Mouse (Mus musculus) spleen, adult 2 months (tissue): ENCODE measurements around the gene Wnt3. TPM values are rescaled to one million over a fixed set of nuclear protein-coding genes. Genes with fewer than 3 reads are reported as not detected.

Experiments used
- DNase-seq, 2 experiments: peaks; one replicate each; pipeline versions ENCODE4 v3.0.0 to v3.0.0-alpha.2; 2012 to 2021; ENCODE audit warnings: low spot score in 2 of 2, low read depth in 1 of 2
- H3K27ac ChIP-seq: fragments of 200-500 bp; 2 replicates; pipeline ENCODE4 v1.5.1; 2012; ENCODE audit warnings: low read length, inconsistent platforms; ENCODE audit not compliant: insufficient read depth
- H3K27me3 ChIP-seq: fragments of 200-500 bp; 2 replicates; pipeline ENCODE4 v1.6.1; 2012; ENCODE audit warnings: mild to moderate bottlenecking, moderate library complexity, low read length, inconsistent platforms; ENCODE audit not compliant: control insufficient read depth, insufficient read depth
- H3K36me3 ChIP-seq: fragments of 200-500 bp; 2 replicates; pipeline ENCODE4 v1.6.1; 2012; ENCODE audit warnings: mild to moderate bottlenecking, low read length, inconsistent platforms; ENCODE audit not compliant: control insufficient read depth, insufficient read depth
- H3K4me1 ChIP-seq: fragments of 200-500 bp; 2 replicates; pipeline ENCODE4 v1.6.1; 2011; ENCODE audit warnings: inconsistent platforms; ENCODE audit not compliant: control insufficient read depth, insufficient read depth, insufficient read length
- H3K4me3 ChIP-seq: fragments of 200-500 bp; 2 replicates; pipeline ENCODE4 v1.5.1; 2011; ENCODE audit warnings: mild to moderate bottlenecking, inconsistent platforms; ENCODE audit not compliant: insufficient read depth, insufficient read length; ENCODE audit errors: extremely low read depth
- CTCF ChIP-seq: fragments of 200-500 bp; IDR thresholded peaks from 2 replicates; pipeline ENCODE4 v1.5.1; 2011; ENCODE audit warnings: mild to moderate bottlenecking, inconsistent platforms; ENCODE audit not compliant: insufficient read depth, insufficient read length, insufficient replicate concordance; ENCODE audit errors: extremely low read depth
- POLR2A ChIP-seq: fragments of 200-500 bp; IDR thresholded peaks from 2 replicates; pipeline ENCODE4 v1.6.1; 2011; ENCODE audit warnings: low read depth, low read length, inconsistent platforms
- WGBS: fragments of 180-500 bp; shearing (Covaris S2); methylation state at CpG from one replicate; pipeline ENCODE4 v1.1.7; 2018; 5-methylcytosine and 5-hydroxymethylcytosine counted together
- polyA plus RNA-seq: library from polyadenylated mRNA; depleted of rRNA; stranded (reverse); fragments of >200 nt; gene quantifications from 2 replicates; pipeline ENCODE4 v1.2.3, GENCODE M21; 2012

The Wnt3 gene
- polyA plus RNA-seq, 1 experiment = 0.08 TPM

DNA sequence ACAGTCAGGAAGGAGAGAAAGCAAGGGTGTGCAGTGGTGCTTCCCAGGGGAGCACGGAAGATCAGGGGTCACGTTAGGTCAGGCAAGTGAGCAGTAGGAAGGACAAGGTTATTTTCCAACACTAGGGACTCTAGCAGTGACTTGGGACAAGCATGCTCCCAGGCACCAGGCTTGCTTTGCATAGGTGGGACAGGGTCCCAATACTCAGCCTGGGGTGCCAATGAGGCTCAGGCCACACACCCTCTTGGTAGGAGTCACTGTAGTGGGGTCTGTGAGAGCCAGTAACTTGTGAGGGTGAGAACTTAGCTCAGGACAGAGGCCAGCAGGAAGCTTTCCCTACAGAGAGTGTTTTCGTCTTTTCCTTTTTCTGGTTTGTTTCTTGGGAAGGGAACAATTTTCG, 58.4 kb downstream of the Wnt3 start:
- no peak for DNase-seq
- Histone ChIP-seq H3K27ac (no peak overlapping the region), H3K4me3 (no peak overlapping the region), H3K27me3 (no peaks in the 10 kb centered on the region), H3K4me1 (no peaks in the 10 kb centered on the region), H3K36me3 (peaks cover 6% of the 10 kb centered on the region; the same call in 1 of the 2 replicates)
- TF ChIP-seq CTCF (no peak), POLR2A (no peak)
- 94% methylated on average over 4 of the region's 4 CpGs for WGBS

DNA sequence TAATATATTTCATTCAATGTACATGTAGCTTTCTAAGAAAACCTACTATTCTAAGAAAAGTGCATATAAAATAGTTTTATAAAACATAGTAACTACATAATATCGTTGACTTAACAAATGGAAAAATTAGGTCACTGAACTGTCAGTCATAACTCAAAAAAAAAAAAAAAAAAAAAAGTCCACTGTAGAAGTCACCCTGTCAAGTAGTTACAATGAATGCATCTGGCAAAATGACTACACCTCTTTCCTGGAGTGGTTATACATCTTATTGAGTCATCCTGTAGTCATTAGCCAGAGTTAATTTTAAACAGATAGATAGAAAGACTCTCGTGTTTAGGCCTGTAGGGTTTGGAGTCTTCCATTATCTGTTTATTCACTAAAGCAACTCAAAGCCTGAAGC, 65.0 kb downstream of the Wnt3 start:
- no peak overlapping the region for H3K27ac ChIP-seq
- WGBS = 86% methylated on average over 2 of the region's 2 CpGs

DNA sequence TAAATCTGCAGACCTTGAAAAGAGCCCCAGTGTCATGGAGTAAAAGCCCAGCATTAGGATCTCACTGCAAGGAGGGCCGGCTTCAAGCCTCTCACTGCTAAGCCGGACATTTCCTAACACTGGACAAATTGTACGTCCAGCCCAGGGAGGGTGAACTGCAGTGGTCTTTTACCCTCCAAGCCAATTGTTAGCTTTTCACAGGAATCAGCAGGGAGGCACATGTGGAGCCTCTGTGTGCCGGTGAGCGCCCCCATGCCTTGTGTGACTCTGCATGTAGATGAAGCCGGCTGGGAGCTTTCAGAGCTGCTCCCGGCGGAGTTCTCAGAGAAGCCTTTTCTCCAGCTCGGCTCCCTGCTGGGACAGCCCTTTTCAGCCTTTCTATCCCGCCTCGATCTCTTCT, 66.9 kb downstream of the Wnt3 start:
- H3K4me1 ChIP-seq = no peaks in the 10 kb centered on the region
- peaks cover 13% of the 10 kb centered on the region for H3K36me3 ChIP-seq
- TF ChIP-seq POLR2A (no peak), CTCF (no peak)
- H3K27me3 ChIP-seq = no peaks in the 10 kb centered on the region
- WGBS = 93% methylated on average over 11 of the region's 11 CpGs
- H3K27ac ChIP-seq = no peak overlapping the region
- no peak overlapping the region for H3K4me3 ChIP-seq
- no peak for DNase-seq

More for the DNA sequence above, 65.0 kb downstream of the Wnt3 start:
- Histone ChIP-seq H3K4me1 (no peaks in the 10 kb centered on the region), H3K36me3 (peaks cover 10% of the 10 kb centered on the region), H3K27me3 (no peaks in the 10 kb centered on the region), H3K4me3 (no peak overlapping the region)
- DNase-seq = no peak
- TF ChIP-seq POLR2A = no peak

DNA sequence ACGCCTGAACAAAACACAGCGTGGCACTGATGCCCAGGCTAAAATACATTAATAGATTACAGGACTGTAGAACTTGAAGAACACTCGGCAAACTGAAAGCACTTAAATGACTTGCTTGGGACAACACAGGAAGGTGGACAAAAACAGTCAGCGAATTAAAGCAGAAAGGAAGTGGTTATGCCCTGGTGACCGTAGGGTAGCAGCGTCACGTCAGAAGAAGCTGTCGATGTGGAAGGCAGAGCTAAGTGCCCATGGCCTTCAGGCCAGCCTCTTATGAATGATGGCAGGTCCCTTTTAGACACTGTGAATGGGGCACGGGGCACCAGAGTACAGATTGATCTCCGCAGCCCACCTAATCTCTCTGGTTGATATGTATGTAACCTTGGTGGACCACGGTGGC, 74.3 kb downstream of the Wnt3 start:
- H3K36me3 ChIP-seq = peaks cover 26% of the 10 kb centered on the region

DNA sequence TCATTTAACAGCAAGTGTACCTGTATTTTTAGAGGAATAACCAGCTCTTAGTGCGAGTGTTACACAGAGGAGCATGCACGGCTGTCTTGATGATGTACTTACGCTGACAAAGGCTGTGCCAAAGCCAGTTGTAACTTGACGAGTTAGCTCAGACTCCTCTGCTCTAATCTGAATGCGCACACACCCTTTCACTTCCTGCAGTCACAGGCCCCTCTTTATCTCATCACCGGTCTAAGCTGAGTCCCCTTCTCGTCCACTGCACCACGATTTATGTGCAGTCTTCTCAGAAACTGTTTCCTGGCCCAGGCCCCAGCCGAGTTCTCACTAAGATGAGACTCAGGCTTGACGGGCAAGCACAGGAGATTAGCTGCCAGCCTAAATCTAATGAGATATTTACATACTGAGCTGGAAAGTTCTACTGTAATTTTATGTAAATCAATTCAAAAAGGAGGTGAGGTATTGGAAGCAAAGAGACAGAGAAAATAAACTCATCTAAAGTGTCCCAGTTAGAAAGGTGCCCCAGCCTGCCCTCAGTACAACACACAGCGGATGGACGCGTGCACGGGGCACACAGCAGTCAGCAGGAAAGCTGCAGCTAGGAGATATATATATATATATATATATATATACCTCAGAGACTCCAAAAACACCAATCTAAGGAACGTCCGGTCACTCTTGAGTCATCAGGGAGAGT, 78.8 kb downstream of the Wnt3 start:
- no peak overlapping the region for H3K27ac ChIP-seq
- no peak overlapping the region for H3K4me3 ChIP-seq
- H3K27me3 ChIP-seq = no peaks in the 10 kb centered on the region
- no peaks in the 10 kb centered on the region for H3K4me1 ChIP-seq
- DNase-seq = no peak
- TF ChIP-seq CTCF (no peak), POLR2A (no peak)
- WGBS = 67% methylated on average over 16 of the region's 16 CpGs
- H3K36me3 ChIP-seq = peaks cover 24% of the 10 kb centered on the region

More for the DNA sequence above, 74.3 kb downstream of the Wnt3 start:
- 66% methylated on average over 11 of the region's 11 CpGs for WGBS
- Histone ChIP-seq H3K4me3 (no peak overlapping the region), H3K4me1 (no peaks in the 10 kb centered on the region), H3K27ac (no peak overlapping the region), H3K27me3 (no peaks in the 10 kb centered on the region)
- no peak for TF ChIP-seq CTCF
- no peak for TF ChIP-seq POLR2A
- DNase-seq = no peak

DNA sequence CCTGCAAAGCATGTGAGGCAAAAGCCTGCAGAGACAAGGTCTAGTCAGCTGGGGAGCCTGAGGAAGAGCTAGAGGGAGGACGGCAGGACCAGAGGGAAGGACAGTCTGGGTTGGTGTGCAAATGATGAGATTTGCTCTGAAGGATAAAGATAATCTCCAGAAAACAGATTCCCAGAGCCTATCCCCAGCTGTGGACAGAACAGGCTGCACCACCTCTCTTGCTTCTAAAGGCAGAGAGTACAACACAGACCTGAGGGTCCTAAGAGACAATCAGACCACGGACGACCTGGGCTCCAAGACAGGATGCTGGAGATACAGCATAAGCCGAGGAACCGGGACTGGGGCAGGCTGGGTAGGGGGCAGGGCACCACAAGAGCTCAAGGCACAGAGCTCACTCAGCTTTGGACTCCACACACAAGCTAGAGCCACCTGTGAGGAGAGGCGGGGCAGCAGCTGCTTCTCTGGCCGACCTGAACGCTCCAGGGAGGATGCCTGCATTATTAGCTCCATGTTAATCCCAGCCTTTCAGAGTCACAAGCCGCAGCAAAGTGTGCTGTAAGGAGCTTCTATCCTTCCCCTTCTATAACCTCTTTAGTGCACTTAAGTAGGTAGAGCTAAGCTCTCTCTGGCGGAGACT, 79.5 kb downstream of the Wnt3 start:
- WGBS = 83% methylated on average over 10 of the region's 10 CpGs
- Histone ChIP-seq H3K27me3 (no peaks in the 10 kb centered on the region), H3K4me1 (no peaks in the 10 kb centered on the region), H3K4me3 (no peak overlapping the region), H3K27ac (no peak overlapping the region), H3K36me3 (peaks cover 24% of the 10 kb centered on the region)
- TF ChIP-seq POLR2A = no peak
- TF ChIP-seq CTCF = no peak
- DNase-seq = no peak

DNA sequence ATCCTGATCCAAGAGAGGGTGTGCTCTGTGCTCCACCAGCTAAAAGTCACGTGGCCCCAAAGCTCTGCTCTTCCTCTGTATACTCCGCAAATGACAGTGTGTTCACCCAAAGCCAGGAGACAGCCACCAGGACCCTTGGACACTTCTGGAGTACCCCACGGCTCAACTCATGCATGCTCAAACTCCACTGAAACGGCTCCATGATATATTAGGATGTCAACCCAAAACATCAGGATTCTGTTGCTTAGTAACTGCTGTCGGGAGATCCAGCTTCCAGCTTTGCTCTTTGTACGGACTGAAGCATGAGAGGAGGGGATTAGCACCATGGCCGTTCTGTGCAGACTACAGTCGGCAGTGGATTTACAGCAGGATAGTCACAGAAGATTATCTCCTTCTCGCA, 80.3 kb downstream of the Wnt3 start:
- Histone ChIP-seq H3K4me1 (no peaks in the 10 kb centered on the region), H3K4me3 (no peak overlapping the region), H3K27me3 (no peaks in the 10 kb centered on the region), H3K36me3 (peaks cover 30% of the 10 kb centered on the region), H3K27ac (no peak overlapping the region)
- WGBS = 89% methylated on average over 9 of the region's 9 CpGs
- DNase-seq = no peak
- TF ChIP-seq CTCF (no peak), POLR2A (no peak)
